Mouse (Mus musculus) heart, embryonic 16.5 days (tissue): Measurements from ENCODE around the gene Sf3b5. TPM values are rescaled to one million over a fixed set of nuclear protein-coding genes. Genes with fewer than 3 reads are reported as not detected.
A peak's percentile ranks its signal among the peaks of the same experiment; 100 is the strongest.

Source experiments
- ATAC-seq: fragments of 200-750 bp; cut with Nextera tagmentation; replicated peaks from 2 replicates; pipeline ENCODE4 v1.8.0; 2017; ENCODE audit warnings: moderate number of reproducible peaks; ENCODE audit not compliant: insufficient read depth, low FRiP score; ENCODE audit errors: extremely low read depth
- H3K27ac ChIP-seq: fragments of 300-500 bp; sonication (generic); 2 replicates; pipeline ENCODE4 v1.5.1; 2014; ENCODE audit warnings: mild to moderate bottlenecking, low read length, control low read depth, moderate library complexity
- H3K27me3 ChIP-seq: fragments of 300-500 bp; sonication (generic); 2 replicates; pipeline ENCODE4 v1.6.1; 2014; ENCODE audit warnings: low read length, mixed read lengths; ENCODE audit not compliant: control insufficient read depth, insufficient read depth
- H3K36me3 ChIP-seq: fragments of 300-500 bp; sonication (generic); 2 replicates; pipeline ENCODE4 v1.6.1; 2014; ENCODE audit not compliant: control insufficient read depth, insufficient read depth
- H3K4me1 ChIP-seq: fragments of 300-500 bp; sonication (generic); 2 replicates; pipeline ENCODE4 v1.6.1; 2014; ENCODE audit warnings: low read length, mixed read lengths; ENCODE audit not compliant: control insufficient read depth, insufficient read depth
- H3K4me2 ChIP-seq: fragments of 300-500 bp; sonication (generic); 2 replicates; pipeline ENCODE4 v1.6.1; 2014; ENCODE audit warnings: low read depth, mild to moderate bottlenecking, control low read depth, low read length
- H3K4me3 ChIP-seq: fragments of 300-500 bp; sonication (generic); 2 replicates; pipeline ENCODE4 v1.5.1; 2014; ENCODE audit warnings: mild to moderate bottlenecking, control low read depth, low read length
- H3K9ac ChIP-seq: fragments of 300-500 bp; sonication (generic); 2 replicates; pipeline ENCODE4 v1.6.1; 2014; ENCODE audit warnings: low read length, control low read depth
- H3K9me3 ChIP-seq: fragments of 300-500 bp; sonication (generic); replicated peaks from 2 replicates; pipeline ENCODE4 v1.6.1; 2016; ENCODE audit warnings: low read length; ENCODE audit not compliant: control insufficient read depth
- WGBS: fragments of 180-500 bp; shearing (Covaris S2); extraction: QIAGEN DNeasy Blood & Tissue Kit; methylation state at CpG from one replicate; pipeline ENCODE4 v1.1.7; 2014; 5-methylcytosine and 5-hydroxymethylcytosine counted together
- polyA plus RNA-seq: library from polyadenylated mRNA; unstranded; fragments of >200 nt; fragmentation: Nextera tagmentation; extraction: Ambion mirVana; gene quantifications from 2 replicates; pipeline ENCODE4 v1.2.1, GENCODE M21; 2015

The Sf3b5 gene
- polyA plus RNA-seq, result 25.7 and 26.8 TPM in 2 replicates

DNA sequence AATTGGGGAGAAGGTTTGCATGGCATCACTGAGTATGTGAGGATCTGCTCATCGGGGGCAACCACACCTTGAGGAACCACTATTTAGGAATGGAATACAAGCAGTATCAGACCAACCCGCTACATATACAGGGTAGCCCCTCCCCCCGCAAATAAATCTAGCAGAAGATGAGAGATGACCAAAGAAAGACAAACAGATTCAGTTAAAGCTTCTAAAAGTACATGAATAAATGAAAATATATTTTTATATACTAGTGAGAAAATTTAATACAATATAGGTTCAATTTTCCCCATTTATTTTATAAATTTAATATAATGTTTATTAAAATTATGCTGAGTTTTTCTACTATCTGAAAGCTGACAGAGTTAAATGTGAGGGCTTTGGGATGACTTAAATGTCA, at the start of gene Sf3b5:
Gene Sf3b5, plus strand, starts transcription at position 301 of the 400 bp plus-strand sequence.
- H3K4me3 ChIP-seq, result no peak within 1 kb of the TSS
- no peaks in the 10 kb centered on the region for H3K9me3 ChIP-seq
- WGBS, result 80% methylated on average over 3 of the region's 3 CpGs
- no peak for ATAC-seq
- H3K4me1 ChIP-seq, result peaks cover 11% of the 10 kb centered on the region
- H3K27me3 ChIP-seq, result no peaks in the 10 kb centered on the region
- no peaks in the 10 kb centered on the region for H3K36me3 ChIP-seq
- H3K4me2 ChIP-seq, result no peak within 1 kb of the TSS
- H3K9ac ChIP-seq, result no peak within 1 kb of the TSS
- no peak within 1 kb of the TSS for H3K27ac ChIP-seq

DNA sequence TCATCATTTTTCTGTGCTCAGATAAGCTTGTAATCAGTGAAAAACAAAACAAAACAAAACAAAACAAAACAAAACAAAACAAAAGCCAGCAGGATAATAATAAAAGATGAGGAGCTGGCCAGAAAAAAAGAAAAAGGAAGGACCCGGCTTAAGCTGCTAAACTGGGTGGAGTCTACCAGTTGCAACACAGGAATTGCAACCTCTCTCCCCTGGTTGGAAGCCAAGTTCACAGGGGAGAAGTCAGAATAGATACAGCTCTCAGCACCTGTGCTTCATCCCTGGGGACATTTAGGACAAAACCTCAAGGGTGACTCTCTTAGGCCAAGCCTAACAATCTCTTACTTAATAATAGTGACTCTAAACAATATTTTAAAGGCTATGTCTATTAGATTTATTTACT, 49.3 kb upstream of the Sf3b5 start:
- 47% methylated on average over 1 of the region's 1 CpGs for WGBS
- Histone ChIP-seq H3K4me3 (no peak overlapping the region), H3K4me1 (no peaks in the 10 kb centered on the region), H3K4me2 (no peak overlapping the region), H3K27me3 (no peaks in the 10 kb centered on the region), H3K36me3 (no peaks in the 10 kb centered on the region), H3K9ac (no peak overlapping the region), H3K9me3 (no peaks in the 10 kb centered on the region), H3K27ac (no peak overlapping the region)
- ATAC-seq, result no peak

DNA sequence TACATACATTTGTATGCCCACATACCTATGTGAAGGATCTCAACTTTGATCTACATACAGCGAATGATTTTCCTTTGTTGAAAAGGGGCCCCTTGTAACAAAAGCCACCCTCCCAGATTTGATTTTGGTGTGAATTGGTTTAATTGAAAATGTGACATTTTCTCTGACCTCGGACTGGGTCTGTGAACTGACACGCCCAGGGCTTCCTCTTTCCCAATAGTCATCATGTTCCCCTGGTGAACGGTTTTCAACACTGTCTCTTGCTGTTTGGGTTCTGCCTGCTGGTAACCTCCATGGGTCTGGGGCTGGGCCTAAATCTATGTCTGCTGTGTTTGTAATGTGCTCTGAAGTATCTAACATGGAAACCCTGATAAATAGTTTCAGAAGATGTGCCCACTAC, 47.9 kb upstream of the Sf3b5 start:
- H3K27me3 ChIP-seq, result no peaks in the 10 kb centered on the region
- H3K4me3 ChIP-seq, result no peak overlapping the region
- H3K9ac ChIP-seq, result no peak overlapping the region
- H3K27ac ChIP-seq, result no peak overlapping the region
- WGBS, result 84% methylated on average over 4 of the region's 4 CpGs
- H3K36me3 ChIP-seq, result no peaks in the 10 kb centered on the region
- H3K4me2 ChIP-seq, result no peak overlapping the region
- no peaks in the 10 kb centered on the region for H3K4me1 ChIP-seq
- H3K9me3 ChIP-seq, result no peaks in the 10 kb centered on the region
- ATAC-seq, result no peak

DNA sequence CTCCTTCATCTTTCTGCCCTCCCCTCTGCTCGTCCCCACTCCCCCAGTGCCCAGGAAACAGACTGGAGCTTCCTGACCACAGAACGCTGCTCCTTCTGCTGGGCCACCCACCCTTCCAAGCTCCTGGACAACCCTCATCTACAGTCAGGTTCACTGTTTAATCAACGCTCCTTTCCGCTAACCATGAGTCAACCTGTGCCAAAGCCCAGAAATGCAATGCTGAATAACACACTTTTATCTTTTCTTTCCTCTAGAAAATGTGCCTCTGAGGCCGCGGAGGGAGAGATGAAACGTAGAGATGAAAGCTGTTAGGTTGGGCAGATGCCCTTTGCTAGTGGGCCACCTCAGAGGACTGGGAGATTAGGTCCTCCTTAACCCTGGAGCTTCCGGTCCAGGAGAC, 43.6 kb upstream of the Sf3b5 start:
- Histone ChIP-seq H3K4me1 (0 out of 2 replicates have a peak, but pooled peaks cover 4% of the 10 kb centered on the region), H3K4me3 (no peak overlapping the region), H3K9me3 (no peaks in the 10 kb centered on the region), H3K27ac (no peak overlapping the region), H3K4me2 (no peak overlapping the region), H3K27me3 (no peaks in the 10 kb centered on the region), H3K36me3 (no peaks in the 10 kb centered on the region), H3K9ac (no peak overlapping the region)
- ATAC-seq, result no peak
- 73% methylated on average over 8 of the region's 8 CpGs for WGBS

DNA sequence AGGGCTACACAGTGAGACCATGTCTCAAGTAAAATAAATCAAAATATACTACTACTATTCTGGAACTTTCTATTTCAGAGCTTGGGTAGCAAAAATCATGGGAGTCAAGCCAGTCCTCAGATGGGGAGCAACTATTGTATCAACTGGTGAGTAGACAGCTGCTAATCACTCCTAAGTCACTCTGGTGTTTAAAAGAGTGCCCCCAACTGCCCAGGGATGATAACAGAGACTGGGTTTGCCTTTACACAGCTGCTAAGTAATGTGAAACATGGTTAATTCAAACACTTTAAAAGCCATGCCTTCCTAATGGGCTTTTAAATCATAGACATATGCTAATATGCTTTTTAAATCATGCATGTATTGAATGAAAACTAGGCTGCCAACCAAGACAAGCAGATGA, 42.9 kb upstream of the Sf3b5 start:
- Histone ChIP-seq H3K9me3 (no peaks in the 10 kb centered on the region), H3K27ac (no peak overlapping the region), H3K4me1 (0 out of 2 replicates have a peak, but pooled peaks cover 4% of the 10 kb centered on the region), H3K9ac (no peak overlapping the region), H3K27me3 (no peaks in the 10 kb centered on the region), H3K36me3 (no peaks in the 10 kb centered on the region), H3K4me2 (no peak overlapping the region), H3K4me3 (no peak overlapping the region)
- ATAC-seq, result no peak

DNA sequence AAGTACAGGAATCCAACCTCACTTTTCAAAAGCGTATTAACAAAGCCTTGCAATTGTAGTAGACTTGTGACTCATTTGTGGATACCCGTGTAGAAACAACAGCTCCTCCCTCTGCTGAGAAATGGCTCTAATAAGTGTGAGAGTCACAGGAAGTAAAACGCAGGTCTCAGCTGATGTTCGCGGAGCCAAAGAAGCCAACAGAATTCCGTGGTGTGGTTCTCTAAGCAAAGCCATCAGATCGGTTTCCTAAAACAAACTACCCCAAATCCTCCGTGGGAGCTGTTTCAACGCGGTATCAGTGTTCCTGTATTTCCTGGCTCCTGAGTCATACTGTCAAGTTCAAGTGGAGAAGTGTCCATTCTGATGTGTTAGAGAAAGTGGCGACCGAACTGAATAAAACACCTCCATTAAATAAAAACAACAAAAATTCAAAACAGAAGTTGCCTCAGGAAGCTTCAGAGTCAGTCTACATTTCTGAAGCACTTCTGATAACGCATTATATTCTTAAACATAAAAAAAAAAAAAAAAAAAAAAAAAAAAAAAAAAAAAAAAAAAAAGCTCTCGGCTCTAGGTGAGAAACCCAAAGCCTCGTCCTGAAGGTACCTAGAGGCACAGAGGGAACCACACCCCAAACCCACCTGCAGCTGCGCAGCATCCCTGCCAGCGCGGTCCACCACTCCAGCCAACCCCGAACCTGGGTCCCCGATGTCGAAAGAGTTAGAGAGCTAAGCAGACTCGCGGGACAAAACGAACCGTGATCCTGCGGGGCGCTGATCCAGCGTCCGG, 41.6 kb upstream of the Sf3b5 start:
- Histone ChIP-seq H3K27me3 (no peaks in the 10 kb centered on the region), H3K27ac (peak overlapping the region; percentile 29; the same call in 1 of the 2 replicates), H3K4me1 (0 out of 2 replicates have a peak, but pooled peaks cover 4% of the 10 kb centered on the region), H3K36me3 (no peaks in the 10 kb centered on the region), H3K9me3 (no peaks in the 10 kb centered on the region), H3K9ac (peak overlapping the region; percentile 71), H3K4me2 (peak overlapping the region; percentile 87), H3K4me3 (peak overlapping the region; percentile 87)
- peak; percentile 42; the same call in 1 of the 2 replicates for ATAC-seq
- 4% methylated on average over 29 of the region's 29 CpGs for WGBS

DNA sequence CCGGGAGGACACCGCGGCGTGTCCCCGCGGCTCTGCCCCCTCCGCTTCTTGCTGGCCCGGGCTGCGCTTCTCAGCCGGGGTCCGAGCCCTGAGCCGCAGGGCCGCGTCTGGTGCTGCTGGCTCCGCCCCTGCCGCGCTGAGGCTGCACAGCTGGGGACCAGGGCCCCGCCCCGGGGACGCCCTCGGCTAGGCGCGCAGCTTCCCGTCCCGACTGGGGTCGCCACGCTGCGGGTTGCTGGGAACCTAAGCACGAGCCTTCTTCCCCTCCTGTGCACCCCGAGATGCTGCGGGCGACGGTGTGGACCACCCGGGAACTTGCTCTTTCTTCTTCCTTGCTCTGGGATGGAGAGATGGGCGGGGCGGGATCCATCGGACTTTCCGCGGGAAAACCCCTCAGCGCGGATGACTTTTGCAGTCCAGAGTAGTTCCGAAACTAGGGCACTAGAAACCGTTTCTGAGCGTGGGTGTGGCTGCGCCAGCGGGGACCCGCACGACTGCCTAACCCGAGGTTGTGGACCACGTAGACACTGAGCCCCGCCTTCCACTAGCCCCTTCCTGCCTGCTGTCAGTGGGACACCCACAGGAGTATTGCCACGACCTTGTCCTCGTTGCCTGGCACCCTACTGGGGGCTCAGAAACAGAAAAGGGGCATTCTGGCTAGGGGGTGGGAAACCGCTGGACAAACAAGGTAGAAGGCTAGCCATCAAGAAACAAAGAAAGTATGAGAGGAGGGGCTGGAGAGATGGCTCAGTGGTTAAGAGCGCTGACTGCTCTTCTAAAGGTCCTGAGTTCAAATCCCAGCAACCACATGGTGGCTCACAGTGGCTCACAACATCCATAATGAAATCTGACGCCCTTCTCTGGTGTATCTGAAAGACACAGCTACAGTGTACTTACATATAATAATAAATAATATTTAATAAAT, 40.7 kb upstream of the Sf3b5 start, which contains the start of gene Stx11:
Gene Stx11, minus strand, starts transcription at position 148 of the 925 bp plus-strand sequence.
- Histone ChIP-seq H3K27ac (peak within 1 kb of the TSS; percentile 29; the same call in 1 of the 2 replicates), H3K4me2 (peak within 1 kb of the TSS; percentile 87), H3K4me1 (0 out of 2 replicates have a peak, but pooled peaks cover 4% of the 10 kb centered on the region), H3K9me3 (no peaks in the 10 kb centered on the region), H3K27me3 (no peaks in the 10 kb centered on the region), H3K9ac (peak within 1 kb of the TSS; percentile 71), H3K36me3 (no peaks in the 10 kb centered on the region), H3K4me3 (peak within 1 kb of the TSS; percentile 87)
- peak; percentile 90 for ATAC-seq
- WGBS, result 4% methylated on average over 55 of the region's 56 CpGs

DNA sequence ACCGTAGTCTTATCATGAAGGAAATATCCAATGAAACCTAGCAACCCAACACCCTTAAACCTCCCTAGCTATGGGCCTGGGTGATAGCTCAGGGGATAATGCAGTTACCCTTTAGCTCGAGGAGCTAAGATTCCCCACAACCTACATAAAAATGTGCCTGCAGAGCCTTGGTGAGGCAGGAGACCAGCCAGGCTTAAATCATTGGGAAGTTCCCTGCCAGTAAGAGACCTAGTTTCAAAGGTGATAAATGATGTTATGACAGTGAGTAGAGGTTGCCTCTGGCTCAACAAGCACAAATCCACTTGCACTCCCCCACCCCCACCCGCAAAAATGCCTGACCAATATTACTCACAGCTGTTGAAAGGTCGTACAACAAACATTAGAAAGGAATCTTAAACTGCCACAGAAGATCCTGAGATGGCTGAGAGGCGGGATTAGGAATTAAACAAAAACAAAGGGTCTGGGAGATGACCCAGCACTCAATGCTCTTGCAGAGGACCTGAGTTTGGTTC, 39.4 kb upstream of the Sf3b5 start:
- no peak overlapping the region for H3K4me2 ChIP-seq
- WGBS, result 68% methylated on average over 5 of the region's 5 CpGs
- H3K4me3 ChIP-seq, result no peak overlapping the region
- no peak for ATAC-seq
- H3K36me3 ChIP-seq, result no peaks in the 10 kb centered on the region
- H3K27ac ChIP-seq, result no peak overlapping the region
- no peaks in the 10 kb centered on the region for H3K27me3 ChIP-seq
- no peaks in the 10 kb centered on the region; the same call in 1 of the 2 replicates for H3K9me3 ChIP-seq
- no peak overlapping the region for H3K9ac ChIP-seq
- 0 out of 2 replicates have a peak, but pooled peaks cover 4% of the 10 kb centered on the region for H3K4me1 ChIP-seq
